Mouse (Mus musculus): ENCODE data around the gene Qpctl.

The Qpctl gene

DNA sequence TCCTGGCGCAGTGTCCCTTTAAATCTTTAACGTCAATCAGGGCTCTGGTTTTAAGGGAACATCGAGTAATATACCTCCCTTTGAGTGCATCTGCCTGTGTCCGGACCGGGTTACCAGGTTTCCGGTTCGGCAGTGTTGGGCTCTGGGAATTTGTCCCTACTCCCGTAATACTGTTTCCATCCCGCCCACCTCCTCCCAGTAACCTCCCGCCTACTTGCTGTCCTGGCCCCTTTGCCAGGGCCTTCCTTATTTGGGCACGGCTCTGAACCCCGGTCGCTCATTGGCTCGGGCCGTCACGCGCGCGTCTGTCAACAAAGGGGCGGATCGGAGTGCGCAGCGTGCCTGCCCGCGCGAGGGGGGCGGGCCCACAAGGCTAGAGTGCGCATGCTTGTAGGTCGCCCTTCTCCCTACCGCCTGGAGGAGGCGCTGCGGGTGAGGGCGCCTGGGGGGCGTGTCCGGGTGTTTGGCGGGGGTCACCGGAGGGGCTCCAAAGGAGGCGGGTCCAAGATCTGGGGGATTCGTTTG is 17.7 kb downstream of the Qpctl start:
- in situ Hi-C loops (cut with MboI; ENCODE audit: unreplicated experiment in 2 of 2) = no loop called here

DNA sequence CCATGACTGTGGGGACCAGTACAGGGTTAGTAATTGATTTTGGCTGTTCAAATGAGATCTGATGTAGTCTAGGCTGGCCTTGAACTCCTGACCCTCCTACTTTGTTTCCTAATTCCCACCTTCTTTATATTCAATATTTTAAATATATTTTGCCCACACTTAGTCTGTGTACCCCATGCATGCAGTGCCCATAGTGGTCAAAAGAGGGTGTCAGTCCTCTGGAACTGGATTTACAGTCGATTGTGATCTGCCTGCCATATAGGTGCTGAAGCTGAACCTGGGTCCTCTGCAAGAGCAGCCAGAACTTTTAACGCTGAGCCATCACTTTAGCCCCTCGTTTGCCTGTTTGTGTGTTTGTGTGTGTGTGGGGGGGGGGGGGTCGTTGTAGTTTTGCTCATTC is 18.4 kb downstream of the Qpctl start:
- in situ Hi-C loops (cut with MboI; ENCODE audit: unreplicated experiment in 2 of 2) = no loop called here

DNA sequence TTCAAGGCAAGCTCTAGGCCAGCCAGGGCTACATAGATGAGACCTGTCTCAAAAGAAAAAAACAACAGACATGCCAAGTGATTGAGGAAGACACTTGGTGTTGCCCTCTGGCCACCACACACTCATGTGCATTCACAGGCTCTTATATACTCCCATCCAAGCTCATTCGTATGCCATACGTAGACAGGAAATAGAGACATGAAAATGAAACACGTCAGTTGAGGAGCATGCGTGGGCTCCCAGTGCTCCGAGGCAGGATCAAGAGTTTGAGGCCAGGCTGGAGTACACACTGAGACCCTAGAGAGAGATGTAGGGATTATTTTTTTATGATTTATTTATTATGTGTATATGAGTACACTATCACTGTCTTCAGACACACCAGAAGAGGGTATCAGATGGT is 19.7 kb downstream of the Qpctl start:
- in situ Hi-C loops (cut with MboI; ENCODE audit: unreplicated experiment in 2 of 2) = no loop called here

DNA sequence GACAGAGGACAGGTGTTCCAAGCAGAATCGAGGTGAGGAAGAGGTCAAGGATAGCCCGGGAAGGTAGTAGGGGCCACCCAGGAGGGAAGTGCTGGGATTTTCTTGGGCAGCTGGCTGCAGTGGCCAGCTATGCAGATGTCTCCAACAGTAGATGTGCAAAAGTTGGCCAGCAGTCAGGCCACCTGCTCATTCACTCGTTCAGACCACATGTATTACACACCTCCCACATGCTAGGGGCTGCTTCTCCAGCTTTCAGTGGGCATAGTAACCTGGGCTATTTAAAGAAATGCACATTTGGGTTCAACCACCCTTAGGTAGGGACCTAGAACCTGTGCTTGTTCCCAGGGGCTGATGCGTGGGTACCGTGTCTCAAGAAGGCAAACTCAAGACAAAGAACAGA is 21.3 kb downstream of the Qpctl start:
- in situ Hi-C loops (cut with MboI; ENCODE audit: unreplicated experiment in 2 of 2) = no loop called here

DNA sequence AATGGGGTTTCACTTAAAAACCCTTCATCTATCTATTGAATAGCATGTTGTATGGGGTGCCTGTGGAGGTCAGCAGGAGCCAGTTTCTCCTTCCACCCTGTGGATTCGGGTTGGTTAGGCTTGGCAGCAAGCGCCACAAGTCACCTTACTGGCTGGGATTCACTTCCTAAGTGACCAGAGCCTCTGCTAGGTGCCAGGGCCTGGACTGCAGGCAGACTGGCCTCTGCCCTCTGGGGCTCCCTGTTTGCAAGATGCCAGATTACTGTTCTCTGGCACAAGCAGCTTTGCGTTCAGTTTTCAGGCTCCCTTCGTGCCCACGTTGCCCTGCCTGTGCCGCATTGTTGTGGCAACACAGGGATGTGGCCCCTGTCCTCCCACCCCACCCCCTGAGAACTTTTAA is 24.4 kb downstream of the Qpctl start:
- in situ Hi-C loops (cut with MboI; ENCODE audit: unreplicated experiment in 2 of 2) = no loop called here

DNA sequence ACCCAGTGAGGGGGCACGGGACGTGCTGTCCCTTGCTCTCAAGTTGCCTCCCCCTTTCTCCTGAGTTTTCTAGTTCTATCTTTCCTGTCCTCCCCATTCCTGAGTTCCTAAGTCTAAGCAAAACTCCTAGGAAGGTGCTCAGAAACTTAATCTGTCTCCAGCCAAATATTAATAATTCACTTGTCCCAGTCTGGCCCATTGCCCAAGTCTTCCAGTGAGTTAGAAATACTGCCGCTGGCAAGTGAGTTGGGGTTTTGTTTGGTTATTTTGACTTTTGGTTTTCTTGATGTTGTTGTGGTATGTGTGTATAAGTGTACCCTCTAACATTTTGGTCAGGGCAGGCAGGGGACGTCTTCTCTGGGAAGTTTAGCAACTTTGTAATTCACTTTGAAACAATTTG is 27.4 kb downstream of the Qpctl start:
- in situ Hi-C loops (cut with MboI; ENCODE audit: unreplicated experiment in 2 of 2) = no loop called here

DNA sequence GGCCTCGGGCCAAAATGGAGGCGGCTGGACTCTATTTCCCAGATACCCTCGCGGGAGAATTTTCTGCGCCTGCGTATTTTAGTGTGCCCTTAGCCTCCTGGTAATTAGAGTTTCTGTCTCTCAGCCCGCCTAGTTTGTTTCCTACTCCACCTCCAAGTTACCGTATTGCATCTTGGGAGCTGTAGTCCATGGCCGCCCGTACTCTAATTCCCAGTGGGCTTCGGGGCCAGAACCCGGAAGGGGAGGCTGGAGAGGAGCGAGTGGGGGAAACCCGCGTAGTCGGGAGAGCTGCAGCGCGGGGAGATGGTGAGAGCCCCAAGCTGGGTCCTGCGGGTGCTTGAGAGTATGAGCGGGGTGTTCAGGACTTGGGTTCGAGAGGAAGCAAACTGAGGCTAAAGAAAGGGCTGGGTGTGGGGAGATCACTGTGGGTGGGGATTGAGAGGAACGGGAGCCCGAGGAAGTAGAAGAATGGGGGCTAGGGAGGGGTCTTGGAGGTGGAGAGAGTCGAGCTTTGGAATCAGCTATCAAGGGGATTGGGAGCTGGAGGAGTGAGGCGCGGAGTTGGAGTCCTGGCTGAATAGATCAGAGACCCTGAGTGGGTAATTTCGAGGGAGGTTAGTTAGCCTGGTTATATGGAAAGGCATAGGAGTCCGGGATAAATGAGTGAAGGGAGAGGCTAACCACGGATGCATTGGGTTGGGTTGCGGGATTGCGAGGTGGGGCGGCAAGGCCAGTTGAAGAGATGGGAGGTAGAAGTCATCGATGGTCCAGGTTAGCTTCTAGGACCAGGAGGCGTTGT is 29.3 kb downstream of the Qpctl start, which contains the start of gene Fbxo46:
Gene Fbxo46, plus strand, starts transcription at position 229 of the 799 bp plus-strand sequence.
- in situ Hi-C loops (cut with MboI; ENCODE audit: unreplicated experiment in 2 of 2) = no loop called here

DNA sequence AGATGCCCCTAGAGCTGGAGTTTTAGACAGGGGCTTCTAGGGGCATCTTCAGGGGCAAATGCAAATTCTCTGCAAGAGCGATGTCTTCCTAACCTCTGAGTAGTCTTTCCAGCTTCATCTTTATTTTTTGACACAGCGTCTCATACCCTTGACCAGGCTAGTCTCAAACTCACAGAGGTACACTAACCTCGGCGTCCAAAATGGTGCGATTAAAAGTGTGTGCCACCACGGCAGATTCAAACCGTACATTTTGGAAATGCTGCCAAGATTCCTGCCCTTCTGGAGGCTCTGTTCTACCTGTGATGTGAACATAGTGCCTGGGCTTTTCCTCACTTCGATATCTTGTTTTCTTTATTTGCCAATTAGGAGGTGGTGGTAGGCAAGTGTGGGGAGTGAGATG is 30.0 kb downstream of the Qpctl start:
- in situ Hi-C loops (cut with MboI; ENCODE audit: unreplicated experiment in 2 of 2) = no loop called here

DNA sequence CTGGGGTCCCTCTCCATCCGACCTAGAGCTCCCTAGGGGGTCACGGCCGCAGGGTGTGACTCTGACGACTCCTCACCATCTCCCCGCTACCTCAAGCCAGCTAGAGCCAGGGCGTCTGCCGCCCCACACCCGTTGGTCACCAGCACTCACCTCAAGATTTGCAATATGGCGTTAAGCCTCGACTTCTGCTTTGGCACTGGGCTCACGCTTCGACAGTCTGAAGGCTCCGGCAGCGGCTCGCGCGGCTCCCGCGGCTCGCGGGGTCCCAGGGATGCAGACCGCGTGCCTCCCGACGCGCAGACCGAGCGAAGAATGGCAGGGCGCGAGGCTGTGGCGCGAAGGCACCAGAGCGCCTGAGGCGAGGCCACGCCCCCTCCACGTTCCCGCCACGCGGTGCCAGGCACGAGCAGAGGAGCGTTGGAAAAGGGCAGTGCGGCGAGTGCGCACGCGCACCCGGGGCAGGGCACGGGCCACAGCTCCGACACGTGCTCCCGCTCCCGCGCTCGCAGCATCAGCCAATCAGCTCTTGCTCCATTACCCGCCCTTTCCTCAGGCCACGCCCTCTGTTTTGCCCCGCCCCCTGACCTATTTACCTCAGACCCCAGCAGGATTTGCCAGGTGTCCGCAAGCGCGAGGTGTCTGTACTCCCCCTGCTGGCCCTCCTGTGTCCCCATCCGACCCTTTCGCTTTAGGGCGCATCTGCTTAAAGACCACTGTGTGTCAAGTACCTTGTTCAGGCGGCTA is 30.9 kb downstream of the Qpctl start, which contains the start of gene Gm4969:
Gene Gm4969, minus strand, starts transcription at position 341 of the 744 bp plus-strand sequence.
- in situ Hi-C loops (cut with MboI; ENCODE audit: unreplicated experiment in 2 of 2) = no loop called here

DNA sequence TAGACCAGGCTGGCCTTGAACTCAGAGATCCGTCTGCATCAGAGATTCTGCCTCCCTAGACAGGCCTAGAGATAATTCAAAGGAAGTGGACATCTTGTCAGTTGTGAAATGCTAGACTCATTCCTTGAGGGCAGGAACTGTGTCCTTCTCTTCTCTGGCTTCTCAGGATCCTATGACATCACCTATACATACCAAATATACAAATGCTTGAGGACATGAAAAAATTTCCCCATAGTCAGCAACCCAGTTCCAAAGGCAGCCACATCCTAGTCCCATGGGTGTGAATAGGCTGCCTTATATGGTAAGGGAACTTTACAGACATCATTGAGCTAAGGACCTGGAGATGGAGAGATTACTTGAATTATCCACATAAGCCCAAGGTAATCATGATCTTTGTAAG is 39.5 kb downstream of the Qpctl start:
- in situ Hi-C loops (cut with MboI; ENCODE audit: unreplicated experiment in 2 of 2) = no loop called here

DNA sequence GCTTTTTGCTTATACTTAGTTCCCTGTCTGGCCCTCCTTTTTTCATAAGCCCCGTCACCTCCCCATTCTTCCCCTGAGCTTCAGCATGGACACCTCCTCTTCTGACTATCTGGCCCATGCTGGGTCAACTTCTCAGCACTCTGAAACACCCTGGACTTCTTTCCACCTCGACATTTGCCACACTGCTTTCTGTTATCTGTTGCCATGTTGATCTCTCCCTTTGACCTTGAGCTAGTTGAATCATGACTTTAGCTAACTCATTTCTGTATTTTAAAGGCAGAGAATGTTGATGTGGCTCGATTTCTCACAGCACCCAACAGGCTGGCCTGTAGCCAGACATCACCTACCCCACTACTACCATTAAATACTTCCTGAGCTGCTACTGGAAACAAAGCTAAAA is 41.7 kb downstream of the Qpctl start:
- in situ Hi-C loops (cut with MboI; ENCODE audit: unreplicated experiment in 2 of 2) = no loop called here

DNA sequence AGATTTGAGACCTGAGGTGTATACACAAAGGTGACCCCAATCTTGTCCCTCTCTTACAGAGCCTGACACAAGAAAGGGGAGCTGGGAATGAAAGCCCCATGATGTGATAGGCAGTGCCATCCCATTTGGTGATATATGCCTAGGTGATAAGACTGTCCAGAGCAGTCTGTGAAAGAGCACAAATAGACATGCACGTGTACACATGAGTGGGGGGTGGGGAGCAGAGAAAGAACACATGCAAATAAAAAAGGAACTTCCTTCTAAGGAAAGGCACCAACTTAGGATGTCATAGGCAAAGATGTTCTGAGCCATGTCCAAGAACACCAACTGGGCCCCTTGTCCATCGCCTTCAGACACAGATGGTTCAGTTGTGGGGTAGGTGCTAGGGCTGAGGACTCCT is 44.6 kb downstream of the Qpctl start:
- in situ Hi-C loops (cut with MboI; ENCODE audit: unreplicated experiment in 2 of 2) = no loop called here

DNA sequence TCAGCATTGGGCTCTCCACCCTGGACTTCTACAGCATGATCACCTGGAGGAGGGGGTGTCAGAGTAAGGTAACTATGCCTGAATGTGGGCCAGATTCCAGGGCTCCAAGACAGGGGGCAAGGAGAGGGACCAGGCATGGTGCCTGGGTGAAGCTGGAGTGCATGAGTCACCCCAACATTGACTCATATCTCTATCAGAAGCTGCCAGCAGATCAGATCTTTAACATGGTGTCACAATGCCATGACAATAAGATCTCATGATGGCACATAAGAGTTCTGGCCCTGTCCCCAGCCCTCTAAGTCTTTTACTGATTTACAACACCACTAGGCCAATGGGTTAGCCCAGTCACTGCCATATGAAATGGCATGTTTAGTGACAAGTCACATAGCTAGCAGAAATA is 45.4 kb downstream of the Qpctl start:
- in situ Hi-C loops (cut with MboI; ENCODE audit: unreplicated experiment in 2 of 2) = no loop called here

DNA sequence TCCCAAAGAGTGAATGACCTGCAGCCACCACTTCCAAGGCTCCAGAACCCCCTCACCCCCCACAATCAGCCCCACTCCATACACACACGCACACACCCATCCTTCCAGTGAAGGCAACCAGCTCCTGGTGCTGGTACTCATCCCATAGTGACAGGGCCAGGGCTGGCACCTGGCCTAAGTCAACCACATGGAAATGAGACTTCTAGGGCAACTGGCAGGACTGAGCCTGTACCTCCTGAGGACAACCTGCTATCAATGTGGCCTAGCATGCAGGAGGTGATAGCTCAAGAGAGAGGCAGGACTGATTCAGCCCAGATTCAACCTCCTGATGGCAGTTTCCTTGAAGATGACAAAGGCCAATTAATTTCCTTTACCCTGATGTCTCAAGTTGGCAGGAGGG is 48.8 kb downstream of the Qpctl start:
- in situ Hi-C loops (cut with MboI; ENCODE audit: unreplicated experiment in 2 of 2) = no loop called here

DNA sequence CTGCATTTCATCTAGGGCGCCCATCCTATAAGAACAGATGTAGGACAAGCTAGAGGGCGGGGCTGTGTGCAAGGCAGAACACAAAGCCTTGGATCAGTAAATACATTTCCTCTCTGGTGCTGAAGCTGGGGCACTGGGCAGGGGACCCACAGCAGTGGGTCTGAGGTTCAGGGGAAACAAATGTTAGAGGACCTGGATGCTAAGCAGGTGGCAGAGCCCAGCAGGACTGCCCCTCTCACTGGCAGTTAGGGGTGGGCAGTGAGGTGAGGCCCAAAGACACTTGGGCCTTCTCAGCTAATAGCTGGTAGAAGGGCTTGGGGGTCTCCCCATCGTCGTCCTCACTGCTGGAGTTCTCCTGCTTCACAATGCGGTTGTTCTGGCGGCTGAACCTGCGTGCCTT is 50.3 kb downstream of the Qpctl start:
- in situ Hi-C loops (cut with MboI; ENCODE audit: unreplicated experiment in 2 of 2) = no loop called here

DNA sequence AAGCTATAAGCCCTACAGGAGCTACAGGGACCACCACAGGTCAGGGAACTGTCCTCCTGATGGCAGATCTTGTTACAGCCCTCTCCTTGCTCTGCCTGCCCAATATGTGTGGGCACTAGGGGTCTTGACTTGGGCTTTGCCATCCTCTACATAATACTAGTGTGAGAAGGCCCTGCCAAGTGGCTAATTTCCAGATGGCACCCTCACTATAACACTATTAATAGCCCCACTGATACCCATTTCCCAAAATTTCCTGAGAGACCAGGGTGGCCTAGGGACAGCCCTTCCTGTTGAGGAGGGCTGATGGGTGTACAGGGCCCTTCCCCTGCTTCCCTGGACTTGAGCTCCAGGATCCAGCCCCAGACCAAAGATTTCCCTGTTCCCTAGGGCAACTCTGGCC is 51.2 kb downstream of the Qpctl start:
- in situ Hi-C loops (cut with MboI; ENCODE audit: unreplicated experiment in 2 of 2) = no loop called here

DNA sequence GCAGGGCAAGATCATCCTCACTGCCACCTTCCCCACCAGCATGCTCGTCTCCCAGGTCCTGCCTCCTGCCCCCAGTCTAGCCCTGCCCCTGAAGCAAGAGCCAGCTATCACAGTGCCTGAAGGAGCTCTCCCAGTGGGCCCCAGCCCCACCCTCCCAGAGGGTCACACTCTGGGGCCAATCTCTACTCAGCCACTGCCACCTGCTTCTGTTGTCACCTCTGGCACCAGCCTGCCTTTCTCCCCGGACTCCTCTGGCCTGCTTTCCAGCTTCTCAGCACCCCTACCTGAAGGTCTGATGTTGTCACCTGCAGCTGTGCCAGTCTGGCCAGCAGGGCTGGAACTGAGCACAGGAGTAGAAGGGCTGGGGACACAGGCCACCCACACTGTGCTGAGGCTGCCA is 51.9 kb downstream of the Qpctl start:
- in situ Hi-C loops (cut with MboI; ENCODE audit: unreplicated experiment in 2 of 2) = no loop called here

DNA sequence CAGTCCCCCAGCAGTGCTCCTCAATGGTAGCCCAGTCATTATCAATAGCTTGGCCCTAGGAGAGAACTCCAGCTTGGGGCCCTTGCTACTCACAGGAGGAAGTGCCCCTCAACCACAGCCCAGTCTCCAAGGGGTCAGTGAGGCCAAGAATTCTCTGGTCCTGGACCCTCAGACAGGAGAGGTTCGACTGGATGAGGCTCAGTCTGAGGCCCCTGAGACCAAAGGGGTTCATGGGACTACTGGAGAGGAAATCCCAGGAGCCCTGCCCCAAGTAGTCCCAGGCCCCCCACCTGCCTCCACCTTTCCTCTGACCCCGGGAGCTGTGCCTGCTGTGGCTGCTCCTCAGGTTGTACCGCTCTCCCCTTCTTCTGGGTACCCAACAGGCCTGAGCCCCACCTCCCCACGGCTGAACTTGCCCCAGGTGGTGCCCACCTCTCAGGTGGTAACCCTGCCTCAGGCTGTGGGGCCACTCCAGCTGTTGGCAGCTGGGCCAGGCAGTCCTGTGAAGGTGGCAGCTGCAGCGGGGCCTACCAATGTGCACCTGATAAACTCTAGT is 52.6 kb downstream of the Qpctl start:
- in situ Hi-C loops (cut with MboI; ENCODE audit: unreplicated experiment in 2 of 2) = no loop called here

DNA sequence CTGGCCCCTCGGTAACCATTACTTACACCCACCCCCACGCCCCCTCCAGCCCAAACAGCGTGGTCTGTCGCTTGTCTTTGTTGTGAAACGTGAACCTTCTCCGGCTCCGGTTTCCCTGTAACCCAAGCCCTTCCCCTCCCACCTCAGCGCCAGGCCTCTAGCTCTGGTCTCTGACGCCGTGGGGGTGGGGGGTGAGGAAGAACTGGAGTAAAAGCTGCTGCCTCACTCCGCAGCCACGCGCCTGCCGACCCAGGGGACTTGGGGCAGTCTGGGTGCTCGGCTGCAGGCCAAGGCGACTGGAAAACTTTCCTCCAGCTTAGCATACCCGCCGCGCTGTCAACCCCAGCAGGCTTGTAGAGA is 53.4 kb downstream of the Qpctl start:
- in situ Hi-C loops (cut with MboI; ENCODE audit: unreplicated experiment in 2 of 2) = no loop called here

DNA sequence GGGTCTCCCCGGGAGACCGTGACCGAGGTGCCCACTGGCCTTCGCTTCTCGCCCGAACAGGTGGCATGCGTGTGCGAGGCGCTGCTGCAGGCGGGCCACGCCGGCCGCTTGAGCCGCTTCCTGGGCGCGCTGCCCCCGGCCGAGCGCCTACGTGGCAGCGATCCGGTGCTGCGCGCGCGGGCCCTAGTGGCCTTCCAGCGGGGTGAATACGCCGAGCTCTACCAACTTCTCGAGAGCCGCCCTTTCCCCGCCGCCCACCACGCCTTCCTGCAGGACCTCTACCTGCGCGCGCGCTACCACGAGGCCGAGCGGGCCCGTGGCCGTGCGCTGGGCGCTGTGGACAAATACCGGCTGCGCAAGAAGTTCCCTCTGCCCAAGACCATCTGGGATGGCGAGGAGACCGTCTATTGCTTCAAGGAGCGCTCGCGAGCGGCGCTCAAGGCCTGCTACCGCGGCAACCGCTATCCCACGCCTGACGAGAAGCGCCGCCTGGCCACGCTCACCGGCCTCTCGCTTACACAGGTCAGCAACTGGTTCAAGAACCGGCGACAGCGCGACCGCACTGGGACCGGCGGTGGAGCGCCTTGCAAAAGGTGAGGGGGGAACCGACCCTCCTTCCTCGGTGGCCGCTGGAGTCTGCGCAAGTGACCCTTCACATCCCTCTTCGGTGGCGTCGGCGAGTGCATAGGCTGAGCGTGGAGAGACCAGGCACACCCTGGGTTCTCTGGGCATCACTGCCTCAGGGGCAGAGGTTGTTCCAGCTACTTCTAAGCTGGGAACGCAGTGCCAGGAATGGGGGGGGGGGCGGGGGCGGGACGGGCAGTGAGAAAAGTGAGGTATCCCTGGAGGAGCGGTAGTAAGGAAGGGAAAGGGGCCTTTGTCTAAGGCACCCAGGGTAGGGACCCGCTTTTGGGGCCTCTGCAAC is 54.0 kb downstream of the Qpctl start:
- in situ Hi-C loops (cut with MboI; ENCODE audit: unreplicated experiment in 2 of 2) = loop anchor here (5.0 kb wide), 2 partner anchors 88 to 198 kb away; no protein-coding TSS in a partner anchor

Measured in v-Abl transformed pro-B cells (cell line).